Mouse (Mus musculus): ENCODE measurements at regions not wholly inside any gene's neighbourhood (a gene's known extent, or its start where the extent isn't known, plus 50 kb on each side); places are given as distances from the start of the nearest gene placed in this dataset.

GRCm38 (mm10) chr14:21932771-21933170 is 56.6 kb downstream of the Zfp503 start:
- no peak for DNase-seq (ENCODE audit: low spot score in 2 of 2)

DNA sequence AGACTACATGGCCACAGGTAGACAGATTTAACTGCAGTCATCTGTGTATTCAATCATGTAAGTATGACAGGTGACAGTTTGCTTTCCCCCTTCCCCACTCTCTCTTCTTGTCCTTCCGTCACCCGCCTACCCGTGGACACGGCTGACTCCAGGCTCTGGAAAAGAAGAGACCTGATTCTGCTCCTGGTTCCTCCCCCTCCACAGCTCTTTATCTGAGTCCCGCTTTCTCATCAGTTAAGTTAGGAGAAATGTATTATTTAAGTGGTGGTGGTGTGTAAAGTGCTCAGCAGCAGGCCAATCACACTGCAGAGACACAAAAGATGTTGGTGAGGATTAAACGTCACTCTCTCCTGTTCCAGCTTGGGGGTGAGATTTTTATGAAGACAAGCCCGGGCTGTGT is 57.5 kb downstream of the Zfp503 start:
- no peak for DNase-seq (ENCODE audit: low spot score in 2 of 2)

- no peak for DNase-seq (ENCODE audit: low spot score in 2 of 2)
Measured at GRCm38 (mm10) chr14:21929048-21929447, 60.4 kb downstream of the Zfp503 start.

- no peak for DNase-seq (ENCODE audit: low spot score in 2 of 2)
Measured at GRCm38 (mm10) chr14:21916671-21917070, 67.9 kb upstream of the Comtd1 start.

- DNase-seq (ENCODE audit: low spot score in 2 of 2): no peak
Measured at GRCm38 (mm10) chr14:21904498-21905395, 56.0 kb upstream of the Comtd1 start.

DNA sequence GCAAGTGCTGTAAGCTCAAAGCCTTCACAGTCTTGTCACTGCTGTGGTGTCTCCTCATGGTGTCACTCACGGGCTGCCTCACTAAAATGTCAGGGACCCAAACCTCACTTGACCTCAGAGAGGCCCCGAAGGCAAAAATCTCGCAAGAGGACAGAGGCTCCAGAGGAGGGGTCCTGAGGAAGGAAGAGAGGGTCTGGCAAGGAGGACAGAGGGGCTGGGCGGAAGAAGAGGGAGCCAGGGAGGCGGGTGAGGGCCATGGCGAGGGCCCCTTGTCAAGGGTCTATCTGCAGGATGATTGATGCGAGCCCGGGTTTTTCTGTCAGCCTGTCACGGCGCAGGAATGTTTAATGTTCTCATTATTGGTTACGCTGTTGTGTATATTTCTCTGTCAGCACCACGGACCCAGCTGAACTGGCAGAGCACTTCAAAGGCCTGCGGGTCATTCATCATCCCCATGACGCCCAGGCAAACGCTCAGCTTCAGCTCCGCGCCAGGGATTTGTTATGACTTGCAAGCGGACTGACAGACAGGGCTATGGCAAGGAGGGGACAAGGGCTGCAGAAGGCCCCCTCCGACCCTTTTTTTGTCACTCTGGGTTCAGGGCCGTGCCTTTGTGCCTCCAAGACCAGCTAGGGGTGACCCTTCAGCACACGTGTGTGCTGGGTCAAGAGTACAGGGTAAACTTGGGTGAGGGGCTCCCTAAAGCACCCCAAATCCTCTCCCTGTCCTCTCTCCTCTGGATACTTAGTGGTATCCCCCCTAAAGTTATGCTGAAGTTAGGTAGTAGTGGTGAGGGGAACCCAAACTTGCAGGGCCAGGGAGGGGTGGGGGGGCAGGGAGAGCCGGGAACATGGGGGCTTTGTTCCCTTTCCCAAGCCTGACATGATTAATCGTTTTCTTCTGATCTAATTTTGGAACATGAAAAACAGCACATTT is 55.1 kb upstream of the Comtd1 start:
- DNase-seq (ENCODE audit: low spot score in 2 of 2): peak; percentile 39 to 52

DNA sequence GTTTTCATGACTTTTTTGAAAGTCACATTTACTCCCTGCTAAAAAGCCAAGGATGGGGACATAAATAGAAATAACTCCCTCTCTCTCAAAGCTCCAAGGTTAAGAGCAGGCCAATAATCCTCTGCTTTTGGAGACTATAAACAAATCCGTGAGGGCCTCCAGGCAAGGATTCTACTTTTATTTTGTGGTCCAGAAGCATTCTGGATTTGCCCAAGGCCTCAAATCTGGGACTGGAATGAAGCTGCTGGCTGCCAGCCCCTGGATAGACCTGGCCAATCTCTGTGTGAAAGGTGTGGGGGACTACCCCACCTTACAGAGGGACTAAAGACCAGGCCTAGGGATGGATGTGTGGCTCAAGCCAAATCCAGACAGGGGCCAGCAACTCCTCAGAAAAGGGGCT is 54.1 kb upstream of the Comtd1 start:
- DNase-seq (ENCODE audit: low spot score in 2 of 2): no peak

DNA sequence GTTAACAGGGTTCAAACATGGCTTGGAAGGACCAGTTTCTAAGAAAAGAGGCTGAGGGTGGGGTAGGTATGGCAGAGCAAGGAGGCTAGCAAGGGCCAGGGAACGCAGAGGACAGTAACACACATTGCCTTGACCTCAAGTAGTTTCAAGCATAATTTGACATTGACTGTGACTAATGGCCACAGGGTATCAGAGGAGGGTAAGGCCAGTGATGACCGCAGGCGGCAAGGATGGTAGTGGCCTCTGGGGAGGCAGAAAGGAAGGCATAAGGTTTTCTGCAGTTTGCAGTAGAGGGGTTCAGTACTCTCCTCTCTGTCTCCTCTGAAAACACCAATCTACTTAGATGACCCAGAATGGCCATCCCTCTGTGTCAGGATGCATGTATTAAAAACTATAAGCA is 53.7 kb upstream of the Comtd1 start:
- no peak for DNase-seq (ENCODE audit: low spot score in 2 of 2)

GRCm38 (mm10) chr14:21900951-21901350 is 52.2 kb upstream of the Comtd1 start:
- DNase-seq (ENCODE audit: low spot score in 2 of 2): no peak

- DNase-seq (ENCODE audit: low spot score in 2 of 2): no peak
Measured at GRCm38 (mm10) chr14:21900516-21900915, 51.7 kb upstream of the Comtd1 start.
